Mouse (Mus musculus) right cerebral cortex, postnatal 25 days (tissue): ENCODE measurements around the gene Fbln1.

Experiments used
- DNase-seq: peaks from one replicate; pipeline ENCODE4 v3.0.0; 2022

Gene Fbln1

DNA sequence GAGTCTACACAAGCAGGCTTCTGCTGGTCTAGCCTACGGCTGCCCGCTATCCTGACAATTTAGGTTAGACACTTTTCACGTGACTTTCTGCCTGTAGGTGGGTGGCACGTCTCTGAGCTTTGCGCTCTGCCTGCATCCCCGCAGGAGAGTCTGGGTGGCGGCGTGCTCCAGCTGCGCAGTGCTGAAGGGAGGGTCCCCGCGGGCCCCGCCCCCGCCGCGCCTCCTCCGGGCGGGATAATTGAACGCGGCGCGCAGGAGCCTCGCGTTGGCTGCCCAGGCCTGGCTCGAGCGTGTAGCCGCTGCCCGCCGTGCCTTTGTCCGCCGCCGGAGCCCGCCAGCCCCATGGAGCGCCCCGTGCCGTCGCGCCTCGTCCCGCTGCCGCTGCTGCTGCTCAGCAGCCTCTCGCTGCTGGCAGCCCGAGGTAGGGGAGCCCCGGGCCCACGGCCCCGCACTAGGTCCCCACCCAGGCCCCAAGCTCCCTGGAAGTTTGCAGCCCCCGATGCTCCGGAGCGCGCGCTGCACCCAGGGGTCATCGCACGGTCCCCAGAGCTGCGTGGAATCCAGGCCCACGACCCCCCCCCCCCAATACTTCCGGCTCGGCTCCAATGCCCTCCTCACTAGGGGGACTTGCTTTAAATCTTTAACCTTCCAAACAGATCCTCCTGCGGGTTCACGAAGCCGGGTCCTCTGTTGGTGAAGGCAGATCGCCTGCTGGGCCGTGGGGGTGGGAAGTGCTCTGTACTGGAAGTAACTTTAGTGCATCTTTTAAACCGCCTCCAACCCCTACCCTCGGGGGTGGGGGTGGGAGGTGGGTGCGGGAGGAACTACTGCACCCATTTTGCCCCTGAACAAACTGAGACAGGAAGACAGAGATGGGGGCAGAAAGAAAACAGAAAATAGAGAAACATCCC is at the start of gene Fbln1:
Gene Fbln1, plus strand, starts transcription at position 158 of the 911 bp plus-strand sequence.
- DNase-seq, result peak; percentile 67

DNA sequence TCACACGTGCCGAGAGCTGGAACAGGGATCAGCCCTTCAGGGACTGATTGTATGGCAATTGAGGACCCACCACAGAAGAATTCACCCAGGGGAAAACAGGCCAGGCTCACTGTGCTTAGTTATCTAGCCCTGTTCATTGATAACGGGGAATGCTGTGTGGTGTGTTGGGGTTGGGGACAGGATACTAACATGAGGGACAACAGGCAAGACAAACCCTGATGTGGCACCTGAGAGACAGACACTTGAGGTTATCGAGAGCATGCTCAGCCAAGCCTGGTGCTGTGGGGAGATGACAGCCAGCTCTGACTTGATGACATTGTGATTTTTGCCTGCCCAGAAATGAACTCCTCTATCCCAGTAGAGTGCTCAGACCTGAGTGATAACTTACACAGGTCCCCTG is 49.6 kb upstream of the Fbln1 start:
- no peak for DNase-seq

DNA sequence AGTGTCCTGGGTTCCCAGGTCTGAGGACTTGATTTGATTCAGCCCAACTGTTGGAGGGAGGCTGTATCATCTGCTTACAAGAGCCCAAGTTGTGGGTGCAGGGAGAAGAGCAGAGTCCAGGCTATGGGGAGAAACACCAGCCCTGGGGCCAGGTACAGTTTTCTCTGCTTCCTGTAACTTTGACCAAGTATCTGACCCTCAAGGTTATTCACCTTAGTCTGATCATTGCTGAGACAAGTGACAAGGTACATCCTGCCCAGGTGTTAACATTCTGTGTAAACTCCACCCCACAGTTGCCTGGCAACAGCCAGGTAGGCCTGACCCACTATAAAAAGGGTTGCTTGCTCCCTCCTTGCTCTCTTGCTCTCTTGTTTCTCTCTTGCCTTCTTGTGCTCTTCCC is 44.3 kb upstream of the Fbln1 start:
- no peak for DNase-seq

DNA sequence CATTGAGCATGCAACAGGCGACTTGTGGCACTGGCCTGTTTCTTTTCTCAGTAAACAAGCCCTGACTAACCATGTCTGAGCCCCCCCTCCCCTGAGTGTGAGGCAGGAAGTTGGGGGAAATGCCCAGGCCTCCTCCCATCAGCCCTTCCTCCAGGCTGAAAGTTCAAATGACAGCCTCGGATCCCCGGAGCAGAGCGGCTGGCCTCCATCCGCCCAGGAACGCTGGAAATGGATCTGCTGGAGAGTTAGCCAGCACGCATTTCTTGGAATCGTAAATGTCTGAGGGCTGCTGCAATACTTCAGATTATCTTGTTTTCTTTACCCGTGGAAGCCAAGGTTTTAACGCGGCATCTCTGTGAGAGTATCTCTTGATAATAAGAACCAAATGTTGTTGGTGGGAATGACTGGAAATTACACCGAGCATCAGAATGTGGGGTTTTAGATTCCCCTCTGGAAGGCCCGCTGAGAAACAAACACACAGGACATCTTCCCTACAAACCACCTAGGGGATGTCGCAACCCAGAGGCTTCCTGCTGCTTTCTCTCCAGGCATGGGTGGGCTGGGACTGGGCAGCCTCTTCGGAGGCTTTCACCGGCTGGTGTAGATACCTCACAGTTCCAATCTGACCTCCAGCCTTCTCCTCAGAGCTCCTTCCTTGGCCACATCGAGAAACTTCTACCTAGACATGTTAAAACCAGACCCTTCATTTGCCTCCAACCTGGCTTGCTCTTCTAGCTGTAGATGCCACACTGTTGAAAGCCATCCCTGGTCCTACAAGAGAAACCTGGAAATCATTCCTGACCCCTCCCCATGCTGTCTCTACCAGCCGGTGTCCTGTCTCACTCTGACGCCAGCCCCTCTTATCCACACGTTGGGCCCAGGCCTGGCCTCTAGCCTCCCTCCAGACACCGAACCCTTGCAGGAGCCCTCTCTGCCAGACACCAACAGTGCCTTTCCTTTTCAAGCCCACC is 42.8 kb upstream of the Fbln1 start:
- DNase-seq, result no peak

DNA sequence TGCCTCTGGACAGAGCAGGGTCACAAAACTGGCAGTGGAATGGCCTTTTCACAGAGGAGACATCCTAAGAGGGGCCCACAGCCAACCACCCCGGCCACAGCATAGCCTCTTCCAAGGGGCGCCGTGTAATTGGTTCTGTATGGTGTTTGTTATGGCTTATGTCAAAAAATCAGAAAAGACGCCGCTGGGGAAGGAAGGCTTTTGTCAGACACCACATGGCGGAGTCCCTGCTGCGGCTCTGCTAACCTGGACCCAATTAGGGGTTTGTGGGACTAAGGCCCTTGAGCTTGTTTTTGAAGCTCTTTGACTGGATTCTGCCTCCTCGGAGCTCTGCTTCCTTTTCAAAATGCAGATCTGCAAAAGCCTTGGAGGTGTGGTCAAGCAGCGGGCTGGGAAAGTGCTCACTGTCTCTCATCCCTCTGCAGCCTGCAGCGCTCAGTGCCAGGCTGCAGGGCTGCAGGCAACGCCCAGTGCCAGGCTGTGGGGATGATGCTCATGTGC is 39.3 kb upstream of the Fbln1 start:
- peak; percentile 6 for DNase-seq

DNA sequence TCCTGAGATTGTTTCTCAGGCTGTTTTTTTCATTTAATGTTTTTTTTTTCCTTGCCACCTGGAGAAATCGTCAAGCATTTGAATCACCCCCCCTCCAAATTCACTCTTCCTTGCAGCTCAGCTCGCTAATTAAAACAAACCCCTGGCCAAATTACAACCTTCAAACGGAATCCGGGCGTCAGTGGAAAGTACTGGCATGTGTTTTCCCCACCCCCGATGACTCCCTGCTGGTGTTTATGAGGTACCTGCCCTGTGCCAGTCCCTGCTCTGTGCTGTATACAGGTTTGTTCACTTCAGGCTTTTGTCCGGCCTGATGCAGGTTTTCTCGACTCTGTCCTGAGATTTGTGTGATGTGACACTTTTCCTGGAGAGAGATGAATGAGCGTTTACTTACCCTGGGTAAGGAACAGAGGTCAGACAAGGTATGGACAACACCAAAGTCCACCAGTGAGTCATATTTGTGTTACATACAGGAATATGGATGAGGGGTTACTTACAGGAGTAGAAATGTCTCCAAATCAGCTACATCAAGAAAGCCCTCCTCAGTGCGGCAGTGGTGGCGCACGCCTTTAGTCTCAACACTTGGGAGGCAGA is 38.6 kb upstream of the Fbln1 start:
- no peak for DNase-seq

DNA sequence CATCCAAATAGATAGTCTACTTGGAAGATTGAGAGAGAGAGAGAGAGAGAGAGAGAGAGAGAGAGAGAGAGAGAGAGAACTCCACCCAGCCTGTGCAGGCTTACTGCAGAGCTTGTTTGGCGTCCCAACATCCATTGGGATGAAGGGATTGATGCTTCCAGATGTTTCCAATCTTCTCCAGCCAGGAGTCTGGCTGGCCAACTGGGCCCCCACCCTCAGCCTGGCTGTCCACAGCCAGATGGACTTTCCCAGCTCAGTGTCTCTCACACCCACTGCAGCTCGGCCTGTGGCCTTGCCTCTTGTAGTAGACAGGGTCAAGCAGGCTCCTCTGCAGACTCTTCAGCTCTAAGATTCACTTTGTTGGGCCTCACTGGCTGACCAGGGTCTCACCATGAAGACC is 33.7 kb upstream of the Fbln1 start:
- no peak for DNase-seq

DNA sequence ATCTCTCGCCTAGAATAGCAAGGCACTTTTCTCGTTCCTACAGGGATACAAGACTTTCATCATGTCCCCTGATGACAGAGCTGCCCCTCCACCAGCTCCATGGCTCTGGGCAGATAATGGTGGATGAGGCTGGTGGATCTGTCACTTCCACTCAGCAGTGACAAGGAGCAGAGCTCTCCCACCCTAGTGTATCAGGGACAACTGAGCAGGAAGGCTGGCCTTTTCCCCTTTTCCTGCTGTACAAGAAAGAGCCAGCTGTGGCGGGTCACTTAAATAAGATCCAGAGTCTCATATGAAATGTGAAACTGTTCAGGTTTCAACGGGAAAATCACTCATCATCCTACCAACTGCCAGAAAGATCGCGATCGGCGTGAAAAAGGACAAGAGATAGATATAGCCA is 32.3 kb upstream of the Fbln1 start:
- no peak for DNase-seq

DNA sequence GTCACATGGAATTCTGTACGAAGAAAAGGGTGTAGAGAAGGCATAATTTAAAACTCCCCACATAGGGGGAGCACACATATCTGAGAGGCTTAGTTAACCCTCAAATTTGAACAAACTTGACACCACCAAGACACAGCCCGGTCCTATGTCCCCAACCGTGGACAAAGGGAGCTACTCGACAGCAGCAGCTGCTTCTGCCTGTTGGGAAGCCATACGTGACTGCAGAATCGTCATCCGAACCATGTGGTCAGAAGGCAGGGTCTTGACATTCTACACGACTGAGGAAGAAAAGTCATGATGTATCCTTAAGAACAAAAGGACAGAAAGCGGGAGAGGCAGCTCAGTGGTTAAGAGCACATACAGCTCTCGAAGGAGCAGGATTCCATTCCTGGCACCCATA is 31.7 kb upstream of the Fbln1 start:
- no peak for DNase-seq

DNA sequence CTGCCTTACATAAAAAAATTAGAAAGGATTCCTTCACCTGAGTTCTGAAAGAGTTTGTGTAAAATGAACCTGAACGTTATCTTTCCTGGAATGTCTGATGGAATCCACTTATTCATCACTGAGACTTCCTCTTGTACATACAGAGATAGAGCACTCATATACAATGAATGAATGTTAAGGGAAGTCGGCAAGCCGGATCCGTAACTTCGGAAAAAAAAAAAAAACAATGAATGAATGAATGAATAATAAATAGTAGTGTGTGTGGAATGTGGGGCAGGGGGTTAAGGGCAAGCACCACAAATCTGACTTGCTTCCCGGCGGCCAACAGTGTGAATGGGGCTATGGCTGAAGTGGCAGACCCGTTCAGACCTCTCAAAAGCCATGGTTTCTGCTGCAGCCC is 28.2 kb upstream of the Fbln1 start:
- DNase-seq, result no peak

DNA sequence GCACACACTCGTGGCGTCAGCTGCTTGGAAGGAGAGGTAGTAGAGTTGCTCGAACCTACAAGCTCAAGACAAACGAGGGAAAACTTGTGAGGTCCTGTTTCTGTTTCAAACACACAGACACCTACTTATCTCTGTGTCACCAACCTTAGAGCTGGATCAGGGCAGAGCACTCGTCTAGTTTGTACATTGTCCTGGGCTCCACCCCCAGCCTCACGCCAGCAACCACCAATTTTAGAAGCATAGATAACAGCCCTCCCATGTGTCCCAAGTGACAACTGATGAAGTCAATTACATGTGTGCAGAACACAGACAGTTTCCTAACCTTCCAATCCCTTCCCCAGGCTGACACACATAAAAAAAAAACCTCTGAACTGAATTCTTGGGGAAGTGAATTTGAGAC is 27.6 kb upstream of the Fbln1 start:
- DNase-seq, result no peak

DNA sequence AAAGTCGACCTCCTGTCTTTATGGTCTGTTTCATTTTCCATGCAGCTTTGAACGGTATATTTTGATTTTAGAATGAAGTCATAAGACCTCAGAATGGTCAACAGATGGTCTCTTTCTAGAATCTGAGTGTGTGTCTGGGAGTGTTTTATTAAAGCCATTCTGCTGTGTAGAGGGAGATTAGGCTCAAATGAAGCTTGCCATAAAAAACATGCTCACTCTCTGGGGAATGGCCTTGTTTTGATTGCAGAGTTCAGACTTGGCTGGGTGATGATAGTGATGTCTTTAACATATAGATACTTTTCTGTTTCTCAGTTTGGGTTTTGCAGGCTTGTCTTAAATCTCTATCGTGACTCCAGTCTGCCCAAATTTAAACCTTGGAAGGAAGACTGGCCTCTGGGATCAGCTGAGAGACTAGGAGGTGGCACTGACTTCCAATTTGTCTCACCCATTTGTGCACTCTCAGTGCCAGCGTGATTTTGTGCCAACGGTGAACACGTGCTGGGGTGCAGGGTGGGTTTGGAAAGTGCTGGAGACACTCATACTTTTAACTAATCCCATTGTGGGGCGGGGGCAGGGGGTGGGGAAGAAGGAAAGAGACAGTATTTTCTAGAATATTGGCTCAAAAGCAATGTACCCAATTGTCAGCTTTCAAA is 26.1 kb upstream of the Fbln1 start:
- no peak for DNase-seq

DNA sequence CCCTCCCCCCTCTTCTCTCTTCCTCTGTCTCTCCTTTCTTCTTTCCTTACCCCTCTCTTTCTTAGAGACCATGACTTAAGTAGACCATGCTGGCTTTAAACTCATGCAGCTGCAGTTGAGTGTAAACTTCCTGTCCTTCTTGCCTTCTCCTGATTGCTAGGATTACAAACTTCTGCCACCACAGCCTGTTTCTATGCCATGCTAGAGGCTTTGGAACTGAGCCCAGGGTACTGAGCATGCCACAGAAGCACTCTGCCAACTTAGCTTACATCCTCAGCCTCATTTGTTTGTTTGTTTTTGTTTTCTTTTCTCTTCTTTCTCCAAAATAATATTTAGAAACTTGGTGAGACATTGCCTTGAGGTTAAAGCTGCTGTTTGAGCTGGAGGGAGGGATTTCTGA is 25.4 kb upstream of the Fbln1 start:
- DNase-seq, result no peak

DNA sequence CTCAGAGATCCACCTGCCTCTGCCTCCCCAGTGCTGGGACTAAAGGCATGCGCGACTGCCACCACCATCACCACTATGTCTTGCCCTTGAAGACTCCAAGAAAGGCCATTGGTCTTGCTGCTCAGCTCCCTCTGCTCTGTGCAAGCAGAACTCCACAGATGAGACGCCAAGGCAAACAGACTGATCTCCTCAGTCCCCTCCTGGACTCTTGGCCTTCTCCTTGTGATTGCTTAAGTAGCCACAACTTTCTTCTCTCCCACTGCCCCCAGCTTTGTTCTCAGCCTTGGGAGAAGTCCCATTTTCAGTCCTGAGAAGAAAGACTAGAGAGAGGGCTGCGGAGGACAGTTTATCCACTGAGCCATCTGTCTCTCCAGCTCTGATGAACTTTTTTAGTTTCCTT is 23.7 kb upstream of the Fbln1 start:
- DNase-seq, result no peak

DNA sequence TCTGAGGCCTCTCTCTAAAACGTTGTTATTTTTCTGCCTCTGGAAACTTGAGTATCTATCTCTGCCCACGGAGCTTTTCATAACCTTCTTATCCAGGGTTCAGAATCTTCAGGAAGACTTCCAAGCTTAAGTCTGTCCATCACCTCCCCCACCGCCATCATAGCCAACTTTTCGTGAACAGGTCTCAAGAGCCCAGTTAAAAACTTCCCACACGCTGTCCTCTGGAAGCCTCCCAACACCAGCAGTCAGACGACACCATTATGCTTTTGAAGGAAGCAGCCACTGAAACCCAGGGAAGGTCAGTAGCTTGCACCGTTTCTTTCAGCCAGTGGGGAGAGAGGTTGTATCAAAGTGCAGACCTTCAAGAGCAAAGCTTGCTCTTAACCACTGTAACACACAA is 18.8 kb upstream of the Fbln1 start:
- no peak for DNase-seq

DNA sequence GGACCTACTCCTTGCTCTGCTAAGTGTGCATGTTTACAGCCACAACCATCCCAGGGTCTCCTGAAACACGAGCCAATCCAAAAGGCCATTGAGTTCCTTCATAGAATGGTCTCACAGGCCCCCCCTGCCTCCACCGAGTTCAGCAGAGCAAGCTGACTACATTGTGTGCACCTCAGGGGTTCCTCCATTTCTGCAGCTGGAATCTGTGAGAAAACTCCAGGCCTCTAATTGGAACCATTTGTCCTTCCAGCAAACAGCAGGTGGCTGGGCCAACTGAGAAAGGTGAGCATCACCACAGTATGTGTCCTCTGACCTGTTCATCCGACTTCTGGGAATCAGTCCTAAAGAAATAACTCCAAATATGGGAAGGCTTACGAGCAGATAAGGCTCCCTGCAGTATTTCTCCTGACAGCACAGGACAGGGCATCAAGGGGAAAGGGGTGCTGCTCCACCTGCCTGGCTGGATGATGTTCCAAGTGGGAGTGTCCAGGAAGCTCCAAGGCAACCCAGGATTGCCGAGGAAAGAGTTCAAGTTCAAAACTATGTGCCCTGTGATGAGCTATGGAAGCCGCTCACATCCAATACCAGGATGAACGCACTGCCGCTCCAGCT is 17.5 kb upstream of the Fbln1 start:
- DNase-seq, result no peak

DNA sequence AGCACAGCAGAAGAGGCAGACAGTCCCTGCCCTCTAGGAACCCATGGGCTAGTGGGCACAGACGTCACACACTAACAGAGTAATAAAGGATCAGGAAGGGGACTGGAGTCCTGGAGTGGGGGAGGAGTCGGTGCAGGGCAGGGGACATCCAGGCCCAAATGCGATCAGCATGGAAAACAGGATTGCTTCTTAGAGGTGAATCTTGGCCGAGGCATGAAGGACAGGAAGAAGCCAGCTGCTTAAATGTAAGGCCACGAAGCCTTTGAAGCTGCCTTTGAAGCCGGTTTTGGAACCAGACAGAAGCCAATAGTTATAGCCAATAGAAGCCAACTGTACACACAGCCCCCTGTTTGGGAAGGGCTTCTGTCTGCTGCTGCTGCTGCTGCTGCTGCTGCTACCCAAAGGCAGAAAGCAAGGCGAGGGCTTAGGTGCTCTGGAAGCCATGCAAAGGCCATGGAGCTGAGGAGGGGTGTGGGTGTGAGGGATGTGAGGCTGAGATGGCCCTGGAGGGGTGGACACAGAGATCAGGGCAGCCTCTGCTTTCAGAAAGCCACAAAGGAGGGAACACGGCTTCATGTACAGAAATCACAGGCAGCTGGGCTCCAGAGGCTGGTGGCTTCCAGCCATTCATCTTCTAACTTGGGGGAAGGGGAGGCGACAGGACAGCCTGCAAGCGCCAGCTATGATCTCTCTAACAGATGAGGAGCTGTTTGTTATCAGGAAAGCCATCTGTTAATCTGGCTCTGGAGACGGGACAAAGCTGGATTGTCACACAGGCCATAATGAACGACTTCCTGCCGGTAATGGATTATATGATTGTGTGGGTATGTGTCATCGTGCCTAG is 5.1 kb upstream of the Fbln1 start:
- no peak for DNase-seq

DNA sequence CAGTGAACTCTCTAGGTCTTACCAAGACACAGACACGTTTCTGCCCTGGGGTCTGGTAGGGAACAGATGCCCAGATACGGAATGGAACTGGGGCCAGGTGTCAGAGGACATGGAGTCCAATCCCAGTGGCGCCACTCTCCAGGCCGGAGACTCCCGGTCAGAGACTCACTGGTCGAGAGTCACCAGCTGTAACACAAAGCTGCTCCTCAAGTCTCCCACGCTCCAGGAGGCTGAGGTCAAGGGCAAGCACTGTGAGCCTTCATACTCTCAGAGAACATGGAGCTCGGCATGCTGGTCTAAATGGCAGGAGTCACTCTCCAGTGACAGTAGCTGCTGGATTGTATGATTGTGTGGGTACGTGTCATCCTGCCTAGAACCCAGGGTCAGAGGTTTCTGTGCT is 3.5 kb upstream of the Fbln1 start:
- DNase-seq, result no peak

DNA sequence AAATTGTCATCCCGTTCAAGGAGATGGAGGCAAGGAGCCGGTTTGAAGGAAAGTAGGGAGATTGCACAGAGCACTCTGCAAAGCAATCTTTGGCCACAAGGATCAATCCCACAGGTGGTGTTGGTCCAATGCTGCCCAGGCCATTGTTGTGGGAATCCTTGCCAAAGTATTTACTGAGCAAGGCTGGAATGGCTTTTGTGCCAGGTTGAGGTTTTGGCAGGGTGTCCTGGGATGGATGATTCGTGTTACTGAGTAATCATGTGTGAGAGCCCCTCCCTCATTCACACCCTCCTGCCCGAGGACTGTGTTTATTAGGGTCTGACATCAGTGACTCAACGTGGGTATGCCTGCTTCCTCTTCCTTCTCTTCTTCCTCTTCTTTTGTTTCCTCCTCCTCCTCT is 3.0 kb upstream of the Fbln1 start:
- no peak for DNase-seq

DNA sequence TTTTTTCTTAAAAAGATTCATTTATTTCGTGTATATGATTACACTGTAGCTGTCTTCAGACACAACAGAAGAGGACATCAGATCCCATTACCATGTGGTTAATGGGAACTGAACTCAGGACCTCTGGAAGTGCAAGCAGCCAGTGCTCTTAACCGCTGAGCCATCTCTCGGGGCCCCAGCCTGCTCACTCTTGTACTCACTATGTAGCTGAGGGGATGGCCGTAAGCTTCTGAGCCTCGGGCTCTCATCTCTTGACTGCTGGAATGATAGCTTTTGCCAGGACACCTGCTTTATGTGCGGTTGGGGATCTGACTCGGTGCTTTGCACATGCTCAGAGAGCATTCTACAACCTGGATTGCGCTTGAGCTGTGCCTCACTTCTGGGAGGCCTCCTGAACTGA is 1.4 kb upstream of the Fbln1 start:
- DNase-seq, result no peak

DNA sequence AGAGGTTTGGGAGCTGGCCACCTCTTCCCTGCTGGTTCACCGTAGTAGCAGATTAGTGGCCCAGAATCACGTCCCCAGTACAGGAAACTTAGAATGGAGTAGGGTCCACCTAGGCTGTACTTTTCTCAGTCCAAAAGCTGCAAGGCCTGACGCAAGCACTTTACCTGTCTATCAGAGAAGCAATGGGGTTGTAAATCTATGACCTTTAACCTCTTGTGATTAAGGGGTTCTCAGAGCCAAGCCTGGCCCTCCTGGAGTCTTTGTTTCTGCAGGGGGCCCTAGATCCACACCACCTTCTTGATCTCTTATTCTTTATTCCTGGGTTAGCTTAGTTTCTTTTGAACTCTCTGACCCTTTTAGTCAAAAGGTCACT is 940 bp downstream of the Fbln1 start:
- no peak for DNase-seq
